Mouse (Mus musculus): Measurements from ENCODE around the gene Gm973.

DNA sequence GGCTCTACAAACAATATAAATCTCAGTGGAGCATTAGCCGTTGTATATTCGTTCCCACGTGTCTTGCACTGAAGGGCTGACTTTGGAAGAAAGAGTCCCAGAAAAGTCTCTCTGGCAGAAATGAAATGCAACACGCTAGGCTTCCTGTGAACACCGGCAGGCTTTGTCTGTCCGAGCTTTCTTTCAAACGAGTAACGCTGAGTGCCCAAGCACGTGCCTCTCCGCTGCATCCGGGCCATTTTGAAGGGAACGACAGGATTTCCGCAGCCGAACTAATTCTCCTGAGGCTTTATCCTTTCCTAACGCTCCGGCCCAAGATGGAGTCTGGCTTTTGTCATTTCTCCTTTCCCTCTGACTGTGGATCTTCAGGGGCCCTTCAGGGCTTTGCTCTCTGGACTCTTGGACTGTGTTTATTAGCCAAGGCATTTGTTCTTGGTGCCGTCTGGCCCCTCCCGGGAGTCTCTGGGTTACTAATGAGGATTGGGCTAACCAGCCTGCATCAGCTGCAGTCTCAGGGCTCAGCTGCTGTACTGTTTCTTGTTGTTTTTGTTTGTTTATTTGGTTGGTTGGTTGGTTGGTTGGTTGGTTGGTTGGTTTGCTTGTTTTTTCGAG is 24.6 kb downstream of the Gm973 start:
- TF ChIP-seq CTCF (IDR thresholded peaks at IDR 0.05) (no peak), EP300 (IDR thresholded peaks at IDR 0.05) (no peak)
